Mouse (Mus musculus) gastrocnemius, postnatal 14 days (tissue): ENCODE measurements around the gene Mdm2. TPM values are rescaled to one million over a fixed set of nuclear protein-coding genes. Genes with fewer than 3 reads are reported as not detected.
"Not testable (repeated sequence)": the region's sequence is repeated elsewhere in the genome, so short reads cannot be mapped to it uniquely, and the experiment has no call there.

ENCODE experiments used
- DNase-seq: peaks from one replicate; pipeline ENCODE4 v3.0.0; 2021; ENCODE audit warnings: mixed read lengths
- intact Hi-C: fragments of 180-260 bp; cut with DNase I; formaldehyde crosslinking; loops from one replicate; pipeline ENCODE4 v1.15.1; 2025; ENCODE audit warnings: low total_unique reads
- total RNA-seq, 2 experiments: library from RNA; stranded (reverse); gene quantifications; 2 replicates each; pipeline ENCODE4 v1.2.3; 2021

Mdm2 gene
- total RNA-seq, 2 experiments from 2014 or later: 29.4 to 29.8 TPM

GRCm38 (mm10) chr10:117749787-117750343, 39.3 kb upstream of the Mdm2 start:
- no peak for DNase-seq
- intact Hi-C loops: no loop called here

- intact Hi-C loops: no loop called here
- no peak for DNase-seq
Measured at GRCm38 (mm10) chr10:117749050-117749686, 38.6 kb upstream of the Mdm2 start.

- intact Hi-C loops: no loop called here
- DNase-seq: no peak
Measured at GRCm38 (mm10) chr10:117748276-117749049, 37.9 kb upstream of the Mdm2 start.

- intact Hi-C loops: no loop called here
- no peak for DNase-seq
Measured at GRCm38 (mm10) chr10:117747711-117748110, 37.2 kb upstream of the Mdm2 start.

GRCm38 (mm10) chr10:117746297-117746883, 35.8 kb upstream of the Mdm2 start, which contains the start of gene Slc35e3:
Slc35e3 (minus strand) TSS chr10:117746365.
- peak; percentile 97 for DNase-seq
- intact Hi-C loops: no loop called here

- intact Hi-C loops, DNase-seq: not testable (repeated sequence)
Measured at GRCm38 (mm10) chr10:117745570-117746296, 35.2 kb upstream of the Mdm2 start.

GRCm38 (mm10) chr10:117743917-117744316, 33.4 kb upstream of the Mdm2 start:
- no peak for DNase-seq
- intact Hi-C loops: no loop called here

GRCm38 (mm10) chr10:117743182-117743581, 32.6 kb upstream of the Mdm2 start:
- intact Hi-C loops: no loop called here
- no peak for DNase-seq

GRCm38 (mm10) chr10:117742618-117743017, 32.1 kb upstream of the Mdm2 start:
- intact Hi-C loops: no loop called here
- no peak for DNase-seq

- no peak for DNase-seq
- intact Hi-C loops: no loop called here
Measured at GRCm38 (mm10) chr10:117741698-117742475, 31.3 kb upstream of the Mdm2 start.

GRCm38 (mm10) chr10:117740921-117741320, 30.4 kb upstream of the Mdm2 start:
- intact Hi-C loops: no loop called here
- no peak for DNase-seq

GRCm38 (mm10) chr10:117740171-117740570, 29.6 kb upstream of the Mdm2 start:
- intact Hi-C loops: no loop called here
- no peak for DNase-seq

GRCm38 (mm10) chr10:117739648-117739948, 29.0 kb upstream of the Mdm2 start:
- no peak for DNase-seq
- intact Hi-C loops: no loop called here

- intact Hi-C loops: no loop called here
Measured at GRCm38 (mm10) chr10:117738928-117739647, 28.5 kb upstream of the Mdm2 start.

GRCm38 (mm10) chr10:117738140-117738921, 27.8 kb upstream of the Mdm2 start:
- intact Hi-C loops: no loop called here
- DNase-seq: no peak

More at GRCm38 (mm10) chr10:117738928-117739647, 28.5 kb upstream of the Mdm2 start:
- DNase-seq: no peak

GRCm38 (mm10) chr10:117737498-117737897, 26.9 kb upstream of the Mdm2 start:
- intact Hi-C loops, DNase-seq: not testable (repeated sequence)

GRCm38 (mm10) chr10:117737075-117737474, 26.5 kb upstream of the Mdm2 start:
- no peak for DNase-seq
- intact Hi-C loops: no loop called here

GRCm38 (mm10) chr10:117736573-117736972, 26.0 kb upstream of the Mdm2 start:
- intact Hi-C loops: no loop called here
- no peak for DNase-seq
